Mouse (Mus musculus): ENCODE results near the gene Bdkrb2. TPM values are rescaled to one million over a fixed set of nuclear protein-coding genes. Genes with fewer than 3 reads are reported as not detected.

Bdkrb2 gene
- polyA plus RNA-seq, 1 experiment from 2014 or later: 5.3 TPM

DNA sequence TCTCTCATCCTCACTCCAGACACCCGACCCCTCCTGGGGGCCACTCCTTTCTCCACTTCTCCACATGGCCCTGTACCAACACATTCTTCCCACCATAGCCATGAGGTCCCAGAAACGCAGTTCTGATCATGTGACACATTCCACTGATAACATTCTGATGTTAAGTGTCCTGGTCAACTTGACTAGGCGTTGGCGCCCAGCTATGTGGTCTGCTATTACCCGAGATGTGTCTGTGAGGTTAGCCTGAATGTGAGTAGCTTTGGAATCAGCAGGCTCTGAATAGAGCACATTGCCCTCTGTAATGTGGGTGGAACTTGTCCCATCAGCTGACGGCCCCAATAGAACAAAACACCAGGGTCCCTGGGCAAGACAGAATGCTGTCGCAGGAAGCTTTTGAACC, 18.2 kb upstream of the Bdkrb2 start:
- no peak for ATAC-seq
- no peak overlapping the region for H3K4me2 ChIP-seq (ENCODE audit: low read depth, low read length)
- peaks cover 15% of the 10 kb centered on the region for H3K4me1 ChIP-seq (ENCODE audit: control insufficient read depth, insufficient read depth, low read length)

DNA sequence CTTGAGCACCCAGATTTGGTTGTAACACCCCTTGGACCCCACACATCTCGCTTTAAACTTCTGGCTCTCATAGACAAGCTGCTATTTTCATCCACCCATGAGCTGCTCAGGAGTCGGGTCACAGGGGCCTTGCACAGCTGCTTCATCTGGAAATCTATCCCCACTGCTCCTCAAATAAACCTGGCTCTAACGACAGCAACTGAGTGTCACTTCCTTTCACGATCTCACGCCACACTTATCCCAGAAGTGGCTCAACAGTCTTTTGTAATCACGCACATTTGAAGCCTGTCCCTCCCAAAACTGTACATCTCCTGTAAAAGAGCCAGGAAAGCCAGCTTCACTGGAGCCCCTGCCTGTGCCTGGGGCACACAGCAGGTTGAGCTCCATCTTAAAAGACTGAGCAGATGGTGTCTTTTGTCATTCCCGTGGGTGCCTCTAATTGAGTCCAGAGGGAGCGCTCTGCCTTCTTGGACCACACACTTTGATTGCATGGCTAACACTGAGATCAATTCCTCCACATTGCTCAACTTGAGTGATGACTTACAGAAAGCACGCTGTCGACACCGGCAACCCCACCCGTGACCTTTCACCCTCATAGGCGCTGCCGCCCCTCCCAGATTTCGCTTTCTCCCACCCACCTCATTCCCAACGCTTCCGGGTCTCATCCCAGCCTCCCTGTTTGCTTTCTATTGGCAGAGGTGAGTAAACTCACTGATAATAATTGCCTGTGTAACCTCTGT, 17.2 kb upstream of the Bdkrb2 start:
- peaks cover 15% of the 10 kb centered on the region for H3K4me1 ChIP-seq (ENCODE audit: control insufficient read depth, insufficient read depth, low read length)
- WGBS: 27% methylated on average over 17 of the region's 17 CpGs
- no peaks in the 10 kb centered on the region for H3K27me3 ChIP-seq (replicated peaks; ENCODE audit: control insufficient read depth, insufficient read depth, low read length)
- H3K4me3 ChIP-seq (ENCODE audit: low read length): no peak overlapping the region
- H3K27ac ChIP-seq (ENCODE audit: low read length): no peak overlapping the region
- peak; percentile 34; the same call in 1 of the 2 replicates for ATAC-seq
- H3K9me3 ChIP-seq (ENCODE audit: control insufficient read depth, low read length): no peaks in the 10 kb centered on the region
- no peak overlapping the region for H3K9ac ChIP-seq (ENCODE audit: low read depth, low read length)
- H3K36me3 ChIP-seq (ENCODE audit: control insufficient read depth, insufficient read depth, low read length): no peaks in the 10 kb centered on the region
- no peak overlapping the region for H3K4me2 ChIP-seq (ENCODE audit: low read depth, low read length)

More for the DNA sequence above, 18.2 kb upstream of the Bdkrb2 start:
- Histone ChIP-seq H3K36me3 (ENCODE audit: control insufficient read depth, insufficient read depth, low read length) (no peaks in the 10 kb centered on the region), H3K27me3 (replicated peaks; ENCODE audit: control insufficient read depth, insufficient read depth, low read length) (no peaks in the 10 kb centered on the region), H3K9me3 (ENCODE audit: control insufficient read depth, low read length) (no peaks in the 10 kb centered on the region), H3K27ac (ENCODE audit: low read length) (no peak overlapping the region), H3K9ac (ENCODE audit: low read depth, low read length) (no peak overlapping the region), H3K4me3 (ENCODE audit: low read length) (no peak overlapping the region)
- 83% methylated on average over 7 of the region's 7 CpGs for WGBS

DNA sequence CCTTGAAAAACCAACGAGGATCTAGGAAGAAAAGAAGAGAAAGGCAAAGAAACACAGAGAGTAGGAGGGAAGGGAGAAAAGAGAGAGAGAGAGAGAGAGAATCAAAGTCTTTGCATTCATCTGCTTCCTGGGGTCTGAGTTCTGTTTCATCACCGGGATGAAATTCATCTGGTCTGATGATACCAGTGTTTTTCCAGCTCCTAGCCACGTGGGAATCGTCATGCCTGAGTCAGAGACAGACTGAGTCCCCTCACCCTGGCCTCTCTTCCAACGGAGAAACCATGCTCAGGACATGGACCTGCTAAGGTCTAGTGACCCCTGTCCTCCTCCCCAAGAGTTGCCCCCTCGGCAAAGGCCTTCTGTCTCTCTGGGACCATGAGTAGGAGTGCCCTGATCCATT, 16.5 kb upstream of the Bdkrb2 start:
- Histone ChIP-seq H3K4me3 (ENCODE audit: low read length) (no peak overlapping the region), H3K27ac (ENCODE audit: low read length) (no peak overlapping the region)

GRCm38 (mm10) chr12:105547151-105547550, 15.9 kb upstream of the Bdkrb2 start:
- Histone ChIP-seq H3K4me1 (ENCODE audit: control insufficient read depth, insufficient read depth, low read length) (peaks cover 17% of the 10 kb centered on the region), H3K9me3 (ENCODE audit: control insufficient read depth, low read length) (no peaks in the 10 kb centered on the region), H3K4me2 (ENCODE audit: low read depth, low read length) (no peak overlapping the region), H3K27me3 (replicated peaks; ENCODE audit: control insufficient read depth, insufficient read depth, low read length) (no peaks in the 10 kb centered on the region), H3K36me3 (ENCODE audit: control insufficient read depth, insufficient read depth, low read length) (no peaks in the 10 kb centered on the region), H3K27ac (ENCODE audit: low read length) (no peak overlapping the region), H3K4me3 (ENCODE audit: low read length) (no peak overlapping the region), H3K9ac (ENCODE audit: low read depth, low read length) (no peak overlapping the region)
- ATAC-seq: no peak
- 61% methylated on average over 2 of the region's 2 CpGs for WGBS

More for the DNA sequence above, 16.5 kb upstream of the Bdkrb2 start:
- 52% methylated on average over 6 of the region's 6 CpGs for WGBS
- H3K27me3 ChIP-seq (replicated peaks; ENCODE audit: control insufficient read depth, insufficient read depth, low read length): no peaks in the 10 kb centered on the region
- no peak overlapping the region for H3K9ac ChIP-seq (ENCODE audit: low read depth, low read length)
- H3K4me2 ChIP-seq (ENCODE audit: low read depth, low read length): no peak overlapping the region
- H3K4me1 ChIP-seq (ENCODE audit: control insufficient read depth, insufficient read depth, low read length): peaks cover 15% of the 10 kb centered on the region
- no peak for ATAC-seq
- H3K9me3 ChIP-seq (ENCODE audit: control insufficient read depth, low read length): no peaks in the 10 kb centered on the region
- H3K36me3 ChIP-seq (ENCODE audit: control insufficient read depth, insufficient read depth, low read length): no peaks in the 10 kb centered on the region

DNA sequence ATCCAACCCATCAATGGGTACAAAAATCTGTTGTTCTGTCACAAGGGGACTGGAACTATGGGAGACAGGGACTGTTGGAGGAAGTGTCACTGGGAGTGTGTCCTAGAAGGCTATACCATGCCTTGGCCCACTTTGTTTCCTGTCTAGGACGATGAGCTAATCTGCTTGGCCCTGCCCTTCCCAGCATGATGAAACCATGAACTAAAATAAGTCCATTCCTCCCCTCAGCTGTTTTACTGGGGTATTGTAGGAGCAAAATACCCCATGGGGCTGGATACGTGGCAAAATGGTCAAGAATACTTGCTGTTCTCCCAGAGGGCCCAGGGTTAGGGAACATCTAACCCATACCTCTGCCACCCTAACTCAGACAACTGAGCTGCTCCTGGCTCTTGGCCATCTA, 15.0 kb upstream of the Bdkrb2 start:
- Histone ChIP-seq H3K9ac (ENCODE audit: low read depth, low read length) (no peak overlapping the region), H3K27me3 (replicated peaks; ENCODE audit: control insufficient read depth, insufficient read depth, low read length) (no peaks in the 10 kb centered on the region), H3K36me3 (ENCODE audit: control insufficient read depth, insufficient read depth, low read length) (no peaks in the 10 kb centered on the region), H3K4me3 (ENCODE audit: low read length) (no peak overlapping the region), H3K27ac (ENCODE audit: low read length) (no peak overlapping the region), H3K9me3 (ENCODE audit: control insufficient read depth, low read length) (no peaks in the 10 kb centered on the region), H3K4me1 (ENCODE audit: control insufficient read depth, insufficient read depth, low read length) (peaks cover 17% of the 10 kb centered on the region), H3K4me2 (ENCODE audit: low read depth, low read length) (no peak overlapping the region)
- no peak for ATAC-seq
- WGBS: 61% methylated on average over 2 of the region's 2 CpGs

DNA sequence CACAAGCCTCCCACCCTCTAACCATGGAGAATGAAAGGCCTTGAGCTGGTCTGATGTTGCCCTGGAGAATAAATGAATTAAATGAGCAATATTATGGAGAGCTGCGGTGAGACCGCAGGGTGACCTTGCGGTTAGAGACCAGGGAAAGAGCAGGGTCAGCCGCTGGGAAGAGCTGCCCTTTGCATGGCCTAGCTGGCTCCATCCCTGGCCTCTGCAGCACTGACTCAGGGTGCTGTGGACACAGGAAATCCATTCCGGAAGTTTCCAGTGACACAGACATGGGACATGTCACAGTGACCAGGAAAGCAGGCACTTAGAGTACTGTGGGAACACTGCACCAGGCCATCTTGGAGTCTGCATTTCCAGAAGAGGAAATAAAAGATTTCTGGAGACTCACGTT, 14.1 kb upstream of the Bdkrb2 start:
- H3K9me3 ChIP-seq (ENCODE audit: control insufficient read depth, low read length): no peaks in the 10 kb centered on the region
- 83% methylated on average over 6 of the region's 6 CpGs for WGBS
- H3K27ac ChIP-seq (ENCODE audit: low read length): no peak overlapping the region
- no peak overlapping the region for H3K4me3 ChIP-seq (ENCODE audit: low read length)
- peaks cover 17% of the 10 kb centered on the region for H3K4me1 ChIP-seq (ENCODE audit: control insufficient read depth, insufficient read depth, low read length)
- H3K36me3 ChIP-seq (ENCODE audit: control insufficient read depth, insufficient read depth, low read length): no peaks in the 10 kb centered on the region
- H3K9ac ChIP-seq (ENCODE audit: low read depth, low read length): 0 out of 2 replicates have a peak overlapping the region, but pooled peaks have one; percentile 2
- H3K27me3 ChIP-seq (replicated peaks; ENCODE audit: control insufficient read depth, insufficient read depth, low read length): no peaks in the 10 kb centered on the region
- no peak for ATAC-seq
- no peak overlapping the region for H3K4me2 ChIP-seq (ENCODE audit: low read depth, low read length)

DNA sequence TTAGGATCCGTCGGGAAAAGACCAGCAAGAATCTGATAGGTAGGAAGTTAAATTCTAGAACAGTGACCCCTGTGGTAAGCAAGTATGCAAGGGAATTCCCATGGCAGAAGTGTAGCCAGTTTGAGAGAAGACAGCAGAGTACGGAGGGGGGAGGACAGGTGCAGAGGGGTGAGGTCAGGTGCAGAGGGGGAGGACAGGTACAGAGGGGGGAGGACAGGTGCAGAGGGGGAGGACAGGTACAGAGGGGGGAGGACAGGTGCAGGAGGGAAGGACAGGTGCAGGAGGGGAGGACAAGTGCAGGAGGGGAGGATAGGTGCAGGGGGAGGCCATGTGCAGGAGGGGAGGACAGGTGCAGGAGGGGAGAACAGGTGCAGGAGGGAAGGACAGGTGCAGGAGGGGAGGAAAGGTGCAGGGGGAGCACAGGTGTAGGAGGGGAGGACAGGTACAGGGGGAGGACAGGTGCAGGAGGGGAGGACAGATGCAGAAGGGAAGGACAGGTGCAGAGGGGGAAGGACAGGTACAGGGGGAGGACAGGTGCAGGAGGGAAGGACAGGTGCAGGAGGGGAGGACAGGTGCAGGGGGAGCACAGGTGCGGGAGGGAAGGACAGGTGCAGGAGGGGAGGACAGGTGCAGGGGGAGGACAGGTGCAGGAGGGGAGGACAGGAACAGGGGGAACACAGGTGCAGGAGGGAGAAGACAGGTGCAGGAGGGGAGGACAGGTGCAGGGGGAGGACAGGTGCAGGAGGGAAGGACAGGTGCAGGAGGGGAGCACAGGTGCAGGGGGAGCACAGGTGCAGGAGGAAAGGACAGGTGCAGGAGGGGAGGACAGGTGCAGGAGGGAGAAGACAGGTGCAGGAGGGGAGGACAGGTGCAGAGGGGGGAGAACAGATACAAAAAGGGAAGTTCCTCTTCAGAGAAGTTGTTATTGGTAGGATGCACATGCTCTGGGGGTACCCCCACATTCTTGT, 12.9 kb upstream of the Bdkrb2 start:
- no peaks in the 10 kb centered on the region for H3K27me3 ChIP-seq (replicated peaks; ENCODE audit: control insufficient read depth, insufficient read depth, low read length)

GRCm38 (mm10) chr12:105551551-105551989, 11.5 kb upstream of the Bdkrb2 start:
- Histone ChIP-seq H3K27ac (ENCODE audit: low read length) (no peak overlapping the region), H3K9me3 (ENCODE audit: control insufficient read depth, low read length) (no peaks in the 10 kb centered on the region), H3K4me2 (ENCODE audit: low read depth, low read length) (no peak overlapping the region), H3K36me3 (ENCODE audit: control insufficient read depth, insufficient read depth, low read length) (no peaks in the 10 kb centered on the region), H3K9ac (ENCODE audit: low read depth, low read length) (no peak overlapping the region), H3K4me1 (ENCODE audit: control insufficient read depth, insufficient read depth, low read length) (peaks cover 11% of the 10 kb centered on the region), H3K27me3 (replicated peaks; ENCODE audit: control insufficient read depth, insufficient read depth, low read length) (no peaks in the 10 kb centered on the region), H3K4me3 (ENCODE audit: low read length) (no peak overlapping the region)
- no peak for ATAC-seq
- WGBS: 54% methylated on average over 6 of the region's 6 CpGs

More for the DNA sequence above, 12.9 kb upstream of the Bdkrb2 start:
- no peaks in the 10 kb centered on the region for H3K9me3 ChIP-seq (ENCODE audit: control insufficient read depth, low read length)
- H3K4me3 ChIP-seq (ENCODE audit: low read length): no peak overlapping the region
- no peak overlapping the region for H3K4me2 ChIP-seq (ENCODE audit: low read depth, low read length)
- no peak overlapping the region for H3K27ac ChIP-seq (ENCODE audit: low read length)
- H3K36me3 ChIP-seq (ENCODE audit: control insufficient read depth, insufficient read depth, low read length): no peaks in the 10 kb centered on the region
- no peak overlapping the region for H3K9ac ChIP-seq (ENCODE audit: low read depth, low read length)
- 55% methylated on average over 4 of the region's 4 CpGs for WGBS
- no peak for ATAC-seq
- H3K4me1 ChIP-seq (ENCODE audit: control insufficient read depth, insufficient read depth, low read length): peaks cover 21% of the 10 kb centered on the region

GRCm38 (mm10) chr12:105554151-105554772, 8.8 kb upstream of the Bdkrb2 start:
- H3K9me3 ChIP-seq (ENCODE audit: control insufficient read depth, low read length): no peaks in the 10 kb centered on the region
- H3K4me3 ChIP-seq (ENCODE audit: low read length): no peak overlapping the region
- 0 out of 2 replicates have a peak, but pooled peaks have one; percentile 12 for ATAC-seq
- H3K9ac ChIP-seq (ENCODE audit: low read depth, low read length): no peak overlapping the region
- no peaks in the 10 kb centered on the region for H3K36me3 ChIP-seq (ENCODE audit: control insufficient read depth, insufficient read depth, low read length)
- 58% methylated on average over 8 of the region's 8 CpGs for WGBS
- no peak overlapping the region for H3K4me2 ChIP-seq (ENCODE audit: low read depth, low read length)
- peaks cover 6% of the 10 kb centered on the region; the same call in 1 of the 2 replicates for H3K4me1 ChIP-seq (ENCODE audit: control insufficient read depth, insufficient read depth, low read length)
- H3K27ac ChIP-seq (ENCODE audit: low read length): no peak overlapping the region
- H3K27me3 ChIP-seq (replicated peaks; ENCODE audit: control insufficient read depth, insufficient read depth, low read length): no peaks in the 10 kb centered on the region

Data from intestine, embryonic 16.5 days (tissue).